Mouse (Mus musculus) limb, embryonic 14.5 days (tissue): ENCODE results near the gene Gm33543. TPM values are rescaled to one million over a fixed set of nuclear protein-coding genes. Genes with fewer than 3 reads are reported as not detected.

ENCODE experiments used
- ATAC-seq: fragments of 200-750 bp; cut with Nextera tagmentation; 2 replicates; pipeline ENCODE4 v1.8.0; 2017; ENCODE audit warnings: low read depth, moderate number of reproducible peaks, moderate TSS enrichment; ENCODE audit not compliant: low FRiP score
- DNase-seq: peaks from one replicate; pipeline ENCODE4 v3.0.0-alpha.2; 2015; ENCODE audit warnings: low spot score
- H3K27ac ChIP-seq: fragments of 300-500 bp; sonication (generic); replicated peaks from 2 replicates; pipeline ENCODE4 v1.5.1; 2014; ENCODE audit warnings: low read depth, mild to moderate bottlenecking, low read length, moderate library complexity, mixed read lengths
- H3K27me3 ChIP-seq: fragments of 300-500 bp; sonication (generic); 2 replicates; pipeline ENCODE4 v1.6.1; 2014; ENCODE audit warnings: low read length, mixed read lengths; ENCODE audit not compliant: control insufficient read depth, insufficient read depth
- H3K36me3 ChIP-seq: fragments of 300-500 bp; sonication (generic); 2 replicates; pipeline ENCODE4 v1.6.1; 2014; ENCODE audit warnings: mild to moderate bottlenecking, low read length, moderate library complexity, mixed read lengths; ENCODE audit not compliant: control insufficient read depth, insufficient read depth
- H3K4me1 ChIP-seq: fragments of 300-500 bp; sonication (generic); 2 replicates; pipeline ENCODE4 v1.6.1; 2014; ENCODE audit warnings: antibody characterized with exemption, low read length, mixed read lengths; ENCODE audit not compliant: control insufficient read depth, insufficient read depth
- H3K4me2 ChIP-seq: fragments of 300-500 bp; sonication (generic); replicated peaks from 2 replicates; pipeline ENCODE4 v1.6.1; 2014; ENCODE audit warnings: low read depth, mild to moderate bottlenecking, low read length, moderate library complexity; ENCODE audit not compliant: severe bottlenecking
- H3K4me3 ChIP-seq: fragments of 300-500 bp; sonication (generic); replicated peaks from 2 replicates; pipeline ENCODE4 v1.5.1; 2014; ENCODE audit warnings: low read length
- H3K9ac ChIP-seq: fragments of 300-500 bp; sonication (generic); 2 replicates; pipeline ENCODE4 v1.6.1; 2014; ENCODE audit warnings: mild to moderate bottlenecking, low read depth, low read length, moderate library complexity; ENCODE audit not compliant: severe bottlenecking
- H3K9me3 ChIP-seq: fragments of 300-500 bp; sonication (generic); 2 replicates; pipeline ENCODE4 v1.6.1; 2016; ENCODE audit warnings: low read length; ENCODE audit not compliant: control insufficient read depth
- POLR2A ChIP-seq: fragments of 200-500 bp; IDR thresholded peaks from 2 replicates; pipeline ENCODE4 v1.8.0; 2012; ENCODE audit warnings: inconsistent platforms, mild to moderate bottlenecking, moderate library complexity, borderline replicate concordance; ENCODE audit not compliant: insufficient read depth, insufficient read length; ENCODE audit errors: extremely low read depth
- WGBS: fragments of 180-500 bp; shearing (Covaris S2); extraction: QIAGEN DNeasy Blood & Tissue Kit; methylation state at CpG from one replicate; pipeline ENCODE4 v1.1.7; 2014; 5-methylcytosine and 5-hydroxymethylcytosine counted together
- polyA plus RNA-seq, 2 experiments: library from polyadenylated mRNA; depleted of rRNA in 1 of 2; stranded (reverse) in 1 of 2; unstranded in 1 of 2; fragments of >200 nt; fragmentation: Nextera tagmentation in 1 of 2; extraction: Ambion mirVana in 1 of 2; gene quantifications; 2 replicates each; pipeline versions ENCODE4 v1.2.1 to v1.2.3; 2012 to 2014

The Gm33543 gene
- polyA plus RNA-seq, 2 experiments = not detected

- H3K4me3 ChIP-seq = no peak overlapping the region
- H3K9me3 ChIP-seq = no peaks in the 10 kb centered on the region
- DNase-seq (no peak), ATAC-seq (no peak)
- H3K36me3 ChIP-seq = no peaks in the 10 kb centered on the region
- WGBS = 93% methylated on average over 1 of the region's 1 CpGs
- H3K4me1 ChIP-seq = no peaks in the 10 kb centered on the region
- H3K27me3 ChIP-seq = no peaks in the 10 kb centered on the region
- H3K4me2 ChIP-seq = no peak overlapping the region
- no peak overlapping the region for H3K9ac ChIP-seq
- H3K27ac ChIP-seq = no peak overlapping the region
- no peak for TF ChIP-seq POLR2A
Measured at GRCm38 (mm10) chr10:95843878-95844277, 1.1 kb upstream of the Gm33543 start.

GRCm38 (mm10) chr10:95841241-95841640, 1.5 kb downstream of the Gm33543 start:
- H3K27me3 ChIP-seq = no peaks in the 10 kb centered on the region
- no peaks in the 10 kb centered on the region for H3K9me3 ChIP-seq
- no peaks in the 10 kb centered on the region for H3K36me3 ChIP-seq
- ATAC-seq (no peak), DNase-seq (no peak)
- H3K4me3 ChIP-seq = no peak overlapping the region
- no peak for TF ChIP-seq POLR2A
- H3K9ac ChIP-seq = no peak overlapping the region
- 95% methylated on average over 3 of the region's 3 CpGs for WGBS
- H3K27ac ChIP-seq = no peak overlapping the region
- H3K4me2 ChIP-seq = no peak overlapping the region
- no peaks in the 10 kb centered on the region for H3K4me1 ChIP-seq

- Histone ChIP-seq H3K4me1 (no peaks in the 10 kb centered on the region), H3K4me2 (no peak overlapping the region), H3K27ac (no peak overlapping the region), H3K27me3 (no peaks in the 10 kb centered on the region), H3K9ac (no peak overlapping the region), H3K4me3 (no peak overlapping the region), H3K36me3 (no peaks in the 10 kb centered on the region), H3K9me3 (no peaks in the 10 kb centered on the region)
- DNase-seq (no peak), ATAC-seq (no peak)
- 82% methylated on average over 3 of the region's 3 CpGs for WGBS
- no peak for TF ChIP-seq POLR2A
Measured at GRCm38 (mm10) chr10:95839803-95840202, 2.9 kb downstream of the Gm33543 start.

- Histone ChIP-seq H3K9me3 (no peaks in the 10 kb centered on the region), H3K4me3 (no peak overlapping the region), H3K9ac (no peak overlapping the region), H3K4me2 (no peak overlapping the region), H3K27me3 (no peaks in the 10 kb centered on the region), H3K4me1 (no peaks in the 10 kb centered on the region), H3K36me3 (no peaks in the 10 kb centered on the region), H3K27ac (no peak overlapping the region)
- DNase-seq = no peak
- WGBS = 86% methylated on average over 4 of the region's 4 CpGs
- no peak for TF ChIP-seq POLR2A
- ATAC-seq = no peak
Measured at GRCm38 (mm10) chr10:95839036-95839435, 3.7 kb downstream of the Gm33543 start.

- Histone ChIP-seq H3K4me1 (no peaks in the 10 kb centered on the region), H3K27ac (no peak overlapping the region), H3K36me3 (no peaks in the 10 kb centered on the region), H3K4me2 (no peak overlapping the region), H3K9me3 (no peaks in the 10 kb centered on the region), H3K4me3 (no peak overlapping the region), H3K27me3 (no peaks in the 10 kb centered on the region), H3K9ac (no peak overlapping the region)
- WGBS = 58% methylated on average over 9 of the region's 9 CpGs
- no peak for ATAC-seq
- DNase-seq = no peak
- TF ChIP-seq POLR2A = no peak
Measured at GRCm38 (mm10) chr10:95836530-95837264, 6.0 kb downstream of the Gm33543 start.

- no peaks in the 10 kb centered on the region for H3K9me3 ChIP-seq
- no peak overlapping the region for H3K9ac ChIP-seq
- H3K4me3 ChIP-seq = no peak overlapping the region
- TF ChIP-seq POLR2A = no peak
- no peaks in the 10 kb centered on the region for H3K36me3 ChIP-seq
- H3K4me2 ChIP-seq = no peak overlapping the region
- no peaks in the 10 kb centered on the region for H3K4me1 ChIP-seq
- no peaks in the 10 kb centered on the region for H3K27me3 ChIP-seq
- no peak for ATAC-seq
- 78% methylated on average over 5 of the region's 5 CpGs for WGBS
- no peak for DNase-seq
- H3K27ac ChIP-seq = no peak overlapping the region
Measured at GRCm38 (mm10) chr10:95830891-95831290, 11.8 kb downstream of the Gm33543 start.
